Mouse (Mus musculus) heart, embryonic 11.5 days (tissue): ENCODE data around the gene Mtf1. TPM values are rescaled to one million over a fixed set of nuclear protein-coding genes. Genes with fewer than 3 reads are reported as not detected.

Experiments used
- ATAC-seq: fragments of 200-750 bp; cut with Nextera tagmentation; replicated peaks from 2 replicates; pipeline ENCODE4 v1.8.0; 2017; ENCODE audit warnings: moderate library complexity; ENCODE audit not compliant: insufficient number of reproducible peaks, low FRiP score, low TSS enrichment
- H3K27ac ChIP-seq: fragments of 300-500 bp; sonication (generic); 2 replicates; pipeline ENCODE4 v1.5.1; 2014; ENCODE audit warnings: mild to moderate bottlenecking, low read depth, low read length
- H3K27me3 ChIP-seq: fragments of 300-500 bp; sonication (generic); 2 replicates; pipeline ENCODE4 v1.6.1; 2014; ENCODE audit warnings: mild to moderate bottlenecking, low read length, mixed read lengths; ENCODE audit not compliant: control insufficient read depth, insufficient read depth
- H3K36me3 ChIP-seq: fragments of 300-500 bp; sonication (generic); 2 replicates; pipeline ENCODE4 v1.6.1; 2014; ENCODE audit warnings: mild to moderate bottlenecking, low read length, moderate library complexity, mixed read lengths; ENCODE audit not compliant: control insufficient read depth, insufficient read depth
- H3K4me1 ChIP-seq: fragments of 300-500 bp; sonication (generic); 2 replicates; pipeline ENCODE4 v1.6.1; 2014; ENCODE audit warnings: low read length; ENCODE audit not compliant: control insufficient read depth, insufficient read depth
- H3K4me2 ChIP-seq: fragments of 300-500 bp; sonication (generic); 2 replicates; pipeline ENCODE4 v1.6.1; 2014; ENCODE audit warnings: mild to moderate bottlenecking, moderate library complexity
- H3K4me3 ChIP-seq: fragments of 300-500 bp; sonication (generic); 2 replicates; pipeline ENCODE4 v1.5.1; 2014; ENCODE audit warnings: low read depth, low read length
- H3K9ac ChIP-seq: fragments of 300-500 bp; sonication (generic); 2 replicates; pipeline ENCODE4 v1.6.1; 2014; ENCODE audit warnings: mild to moderate bottlenecking, low read depth, low read length, moderate library complexity
- H3K9me3 ChIP-seq: fragments of 300-500 bp; sonication (generic); replicated peaks from 2 replicates; pipeline ENCODE4 v1.6.1; 2016; ENCODE audit warnings: low read length; ENCODE audit not compliant: control insufficient read depth
- WGBS: fragments of 180-500 bp; shearing (Covaris S2); extraction: QIAGEN DNeasy Blood & Tissue Kit; methylation state at CpG from one replicate; pipeline ENCODE4 v1.1.7; 2014; ENCODE audit not compliant: insufficient replicate concordance; 5-methylcytosine and 5-hydroxymethylcytosine counted together
- polyA plus RNA-seq: library from polyadenylated mRNA; unstranded; fragments of >200 nt; fragmentation: Nextera tagmentation; extraction: Ambion mirVana; gene quantifications from 2 replicates; pipeline ENCODE4 v1.2.1, GENCODE M21; 2014

Gene Mtf1
- polyA plus RNA-seq: 11.0 and 13.5 TPM in 2 replicates

DNA sequence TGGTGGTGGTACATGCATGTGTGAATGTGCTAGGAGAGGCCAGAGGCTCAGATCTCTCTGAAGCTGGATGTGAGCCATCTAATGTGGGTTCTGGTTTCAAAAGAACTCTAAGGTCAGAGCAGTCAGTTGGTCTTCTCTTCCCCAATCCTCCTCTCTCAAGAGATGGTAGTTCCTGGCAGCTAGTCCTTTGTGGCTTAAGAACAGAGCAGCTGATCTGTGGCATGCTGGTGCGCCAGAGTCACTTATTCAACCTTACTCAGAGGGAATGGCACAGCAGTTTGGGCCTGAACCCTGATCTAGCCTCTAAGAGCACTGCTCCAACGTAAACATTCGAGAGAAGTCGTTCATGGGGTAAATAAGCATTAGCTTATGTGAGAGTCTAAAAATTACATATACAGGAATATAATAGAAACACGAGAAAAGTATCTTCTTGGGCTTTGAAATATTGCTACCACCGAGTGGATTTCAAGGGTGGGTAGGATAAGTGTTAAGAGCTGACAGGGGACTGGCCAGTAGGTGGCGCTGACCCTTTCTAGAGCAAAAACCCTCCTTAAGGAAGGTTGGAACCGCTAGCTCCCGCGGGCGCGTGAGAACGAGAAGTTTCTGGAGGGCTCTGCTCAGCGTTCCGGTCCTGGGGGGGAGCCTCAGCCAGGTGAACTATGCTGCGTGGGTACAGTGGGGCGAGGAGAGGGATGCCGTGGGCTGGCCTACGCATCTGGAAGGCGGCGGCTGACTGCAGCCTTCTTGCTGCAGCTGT is at the start of gene Mtf1:
Gene Mtf1, plus strand, starts transcription at position 553 of the 757 bp plus-strand sequence.
- H3K4me3 ChIP-seq: peak within 1 kb of the TSS; percentile 75
- H3K27ac ChIP-seq: peak within 1 kb of the TSS; percentile 98
- WGBS: 3% methylated on average over 20 of the region's 21 CpGs
- no peaks in the 10 kb centered on the region for H3K9me3 ChIP-seq
- no peaks in the 10 kb centered on the region for H3K27me3 ChIP-seq
- peaks cover 7% of the 10 kb centered on the region; the same call in 1 of the 2 replicates for H3K36me3 ChIP-seq
- H3K4me2 ChIP-seq: peak within 1 kb of the TSS; percentile 85
- ATAC-seq: peak; percentile 79; the same call in 1 of the 2 replicates
- H3K9ac ChIP-seq: peak within 1 kb of the TSS; percentile 97
- peaks cover 5% of the 10 kb centered on the region; the same call in 1 of the 2 replicates for H3K4me1 ChIP-seq

DNA sequence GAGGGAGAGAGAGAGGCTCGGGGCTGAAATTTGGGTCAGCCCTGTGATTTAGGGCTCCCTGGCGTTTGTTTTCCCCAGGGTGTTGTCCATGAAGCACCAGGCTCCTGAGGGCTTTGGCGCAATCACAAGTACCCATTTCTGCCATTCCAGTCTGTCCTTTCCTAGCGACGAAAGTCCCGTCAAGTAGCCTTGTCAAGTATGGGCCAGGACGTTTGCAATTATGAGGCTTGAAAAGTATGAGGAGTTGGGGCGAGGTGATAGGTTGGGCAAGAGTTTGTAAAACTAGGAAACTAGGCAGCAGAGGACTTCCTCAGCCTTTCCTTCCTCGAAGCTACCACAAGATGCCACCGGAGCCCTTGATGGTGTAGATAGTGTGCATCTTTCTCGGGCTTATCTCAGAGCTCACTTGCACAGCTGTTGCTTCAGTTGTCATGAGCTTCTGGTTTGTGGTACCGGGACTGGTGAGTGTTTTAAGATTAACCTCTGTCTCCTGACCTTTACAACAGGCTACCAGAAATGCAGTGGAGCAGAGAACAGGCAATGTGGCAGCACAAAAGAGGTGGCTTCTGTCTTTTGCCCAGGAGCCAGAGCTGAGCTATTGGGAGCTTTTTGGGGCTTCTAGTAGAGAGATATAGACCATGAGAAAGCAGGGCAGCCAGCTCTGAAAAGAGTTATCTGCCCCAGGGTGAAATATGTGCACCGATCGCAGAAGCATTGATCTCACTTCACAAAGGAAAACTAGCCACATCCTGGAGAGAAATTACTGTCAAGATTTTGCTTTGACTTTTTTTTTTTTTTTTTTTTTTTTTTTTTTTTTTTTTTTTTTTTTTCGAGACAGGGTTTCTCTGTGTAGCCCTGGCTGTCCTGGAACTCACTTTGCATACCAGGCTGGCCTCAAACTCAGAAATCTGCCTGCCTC is 49.4 kb upstream of the Mtf1 start:
- Histone ChIP-seq H3K4me3 (peak overlapping the region; percentile 74), H3K27ac (no peak overlapping the region), H3K4me1 (peaks cover 17% of the 10 kb centered on the region), H3K9ac (peak overlapping the region; percentile 63), H3K27me3 (no peaks in the 10 kb centered on the region; the same call in 1 of the 2 replicates), H3K4me2 (peak overlapping the region; percentile 99), H3K9me3 (no peaks in the 10 kb centered on the region), H3K36me3 (no peaks in the 10 kb centered on the region)
- ATAC-seq: no peak
- WGBS: 11% methylated on average over 15 of the region's 15 CpGs

DNA sequence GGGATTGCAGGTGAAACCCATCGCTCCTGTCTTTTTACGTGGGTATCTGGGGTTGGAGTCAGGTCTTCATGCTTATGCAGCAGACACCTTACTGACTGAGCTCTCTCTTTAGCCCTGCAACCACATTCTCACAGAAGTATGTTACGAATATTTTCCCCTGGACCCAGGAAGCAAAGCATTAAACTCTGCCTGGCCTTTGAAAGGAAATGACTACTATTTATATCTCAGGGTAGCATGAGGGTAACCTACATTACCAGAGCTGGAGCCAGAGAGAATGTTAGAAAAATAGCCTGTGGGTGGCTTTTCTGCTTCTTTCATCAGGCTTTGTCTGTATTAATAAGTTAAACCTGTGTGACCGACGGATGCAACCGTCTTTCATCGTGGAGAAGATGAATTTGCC is 46.4 kb upstream of the Mtf1 start:
- H3K27ac ChIP-seq: no peak overlapping the region
- H3K4me3 ChIP-seq: no peak overlapping the region
- ATAC-seq: no peak
- peaks cover 19% of the 10 kb centered on the region for H3K4me1 ChIP-seq
- H3K36me3 ChIP-seq: no peaks in the 10 kb centered on the region
- no peak overlapping the region for H3K4me2 ChIP-seq
- H3K27me3 ChIP-seq: no peaks in the 10 kb centered on the region
- WGBS: 73% methylated on average over 7 of the region's 7 CpGs
- H3K9me3 ChIP-seq: no peaks in the 10 kb centered on the region
- H3K9ac ChIP-seq: no peak overlapping the region

DNA sequence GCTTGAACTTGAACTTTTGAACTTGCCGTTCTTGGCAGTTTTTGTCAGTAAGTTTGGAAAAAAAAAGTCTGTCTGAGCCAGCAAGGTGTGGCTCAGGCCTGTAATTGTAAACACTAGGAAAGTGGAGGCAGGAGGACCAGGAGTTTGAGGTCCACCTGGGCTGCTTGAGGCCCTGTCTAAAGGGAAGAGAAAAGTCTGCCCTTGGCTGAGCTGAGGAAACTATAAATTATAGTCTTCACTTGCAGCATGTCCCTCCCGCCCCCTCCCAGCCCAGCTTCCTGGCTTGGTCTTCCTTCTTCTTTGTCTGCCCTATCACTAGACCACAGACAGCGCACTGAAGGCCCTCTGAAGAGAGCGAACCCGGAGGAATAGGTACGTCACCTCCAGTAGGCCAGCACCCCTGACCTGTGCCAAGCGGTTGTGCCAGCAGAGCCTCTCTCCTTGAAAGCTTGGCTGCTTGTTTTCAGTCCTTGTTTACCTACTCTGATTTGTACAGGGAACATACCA is 42.5 kb upstream of the Mtf1 start:
- Histone ChIP-seq H3K4me3 (no peak overlapping the region), H3K36me3 (no peaks in the 10 kb centered on the region), H3K27me3 (no peaks in the 10 kb centered on the region), H3K4me2 (no peak overlapping the region), H3K9me3 (no peaks in the 10 kb centered on the region), H3K4me1 (peaks cover 9% of the 10 kb centered on the region), H3K9ac (no peak overlapping the region), H3K27ac (no peak overlapping the region)
- 70% methylated on average over 7 of the region's 7 CpGs for WGBS
- no peak for ATAC-seq

DNA sequence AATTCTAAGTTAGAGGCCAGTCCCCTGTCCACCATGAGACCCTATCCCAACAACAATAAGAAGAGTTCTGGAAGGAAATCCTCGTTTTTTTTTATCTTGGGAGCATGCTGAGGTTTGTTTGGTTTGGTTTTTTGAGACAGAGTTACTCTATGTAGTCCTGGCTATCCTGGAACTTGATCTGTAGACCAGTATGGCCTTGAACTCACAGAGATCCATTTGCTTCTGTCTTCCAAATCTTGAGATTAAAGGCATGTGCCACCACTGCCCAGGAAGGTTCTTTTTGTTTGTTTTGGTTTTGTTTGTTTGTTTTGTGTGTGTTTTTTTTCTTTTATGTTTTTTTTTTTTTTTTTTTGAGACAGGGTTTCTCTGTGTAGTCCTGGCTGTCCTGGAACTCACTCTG is 40.7 kb upstream of the Mtf1 start:
- no peaks in the 10 kb centered on the region for H3K9me3 ChIP-seq
- 43% methylated on average over 1 of the region's 1 CpGs for WGBS
- H3K27me3 ChIP-seq: no peaks in the 10 kb centered on the region
- no peak for ATAC-seq
- no peak overlapping the region for H3K27ac ChIP-seq
- H3K36me3 ChIP-seq: no peaks in the 10 kb centered on the region
- no peak overlapping the region for H3K4me3 ChIP-seq
- H3K4me1 ChIP-seq: peaks cover 8% of the 10 kb centered on the region
- H3K4me2 ChIP-seq: no peak overlapping the region
- H3K9ac ChIP-seq: no peak overlapping the region

DNA sequence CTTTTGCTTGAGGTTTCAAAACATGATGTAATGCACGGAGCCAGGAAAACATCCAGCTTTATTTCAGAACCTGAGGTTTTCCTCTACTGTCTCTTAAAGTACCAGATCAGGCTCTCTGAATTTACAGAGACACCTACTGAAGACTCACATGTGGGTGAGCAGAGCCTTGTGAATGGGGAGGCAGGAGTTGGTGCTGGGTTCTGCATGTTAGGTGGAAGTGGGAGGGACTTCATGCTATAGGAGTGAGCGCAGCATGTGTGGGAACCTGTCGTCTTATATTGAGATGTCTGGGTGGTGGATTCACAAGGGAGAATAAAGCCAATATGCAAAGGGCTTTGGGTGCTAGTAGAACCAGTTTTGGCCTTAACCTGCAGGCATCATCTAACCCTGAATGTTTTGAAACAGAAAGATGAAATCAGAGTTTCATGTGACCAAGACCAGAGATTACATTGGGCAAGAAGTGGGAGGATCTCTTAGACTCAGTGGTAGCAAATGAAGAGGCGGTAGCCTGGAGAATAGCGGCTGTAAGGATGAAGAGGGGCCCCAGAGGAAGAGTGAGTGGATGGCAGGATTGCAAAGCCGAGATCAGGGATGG is 38.9 kb upstream of the Mtf1 start:
- no peak overlapping the region for H3K4me2 ChIP-seq
- no peak overlapping the region for H3K4me3 ChIP-seq
- H3K9ac ChIP-seq: no peak overlapping the region
- no peaks in the 10 kb centered on the region for H3K27me3 ChIP-seq
- no peaks in the 10 kb centered on the region for H3K36me3 ChIP-seq
- no peaks in the 10 kb centered on the region for H3K9me3 ChIP-seq
- H3K4me1 ChIP-seq: peaks cover 14% of the 10 kb centered on the region
- 79% methylated on average over 6 of the region's 6 CpGs for WGBS
- no peak overlapping the region for H3K27ac ChIP-seq
- no peak for ATAC-seq

DNA sequence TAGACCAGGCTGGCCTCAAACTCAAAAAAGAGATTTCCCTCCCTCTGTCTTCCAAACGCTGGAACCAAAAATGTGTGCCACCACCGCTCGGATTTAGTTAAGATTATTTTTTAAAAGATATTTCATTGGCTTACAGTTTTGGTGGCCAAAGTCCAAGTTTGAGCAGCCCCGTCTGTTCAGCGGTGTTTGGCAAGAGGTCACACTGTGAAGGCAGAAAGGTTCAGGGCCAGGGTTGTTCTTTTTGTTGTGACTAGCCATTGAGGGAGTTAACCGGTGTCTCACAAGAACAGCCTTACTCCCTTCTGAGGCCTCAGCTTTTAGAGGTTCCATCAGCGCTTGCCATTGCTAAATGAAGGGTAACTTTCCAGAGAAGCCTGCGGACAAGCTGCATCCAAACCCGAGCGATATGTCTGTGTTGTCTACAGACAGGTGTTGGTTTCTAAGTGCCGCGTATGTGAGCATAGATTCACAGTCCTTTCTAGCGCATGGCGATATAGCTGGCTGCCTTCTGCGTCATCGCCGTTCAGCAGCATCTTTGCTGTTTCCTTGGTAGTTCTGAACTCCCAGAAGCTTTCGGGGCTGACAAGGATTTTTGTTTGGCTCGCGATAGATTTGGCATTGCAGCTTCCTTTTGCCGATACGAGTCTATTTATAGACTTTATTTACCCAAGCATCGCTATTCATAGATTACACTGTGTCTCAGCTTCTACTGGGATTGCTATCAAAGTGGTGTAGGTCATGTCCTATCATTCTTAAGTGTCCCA is 35.9 kb upstream of the Mtf1 start:
- 74% methylated on average over 23 of the region's 23 CpGs for WGBS

DNA sequence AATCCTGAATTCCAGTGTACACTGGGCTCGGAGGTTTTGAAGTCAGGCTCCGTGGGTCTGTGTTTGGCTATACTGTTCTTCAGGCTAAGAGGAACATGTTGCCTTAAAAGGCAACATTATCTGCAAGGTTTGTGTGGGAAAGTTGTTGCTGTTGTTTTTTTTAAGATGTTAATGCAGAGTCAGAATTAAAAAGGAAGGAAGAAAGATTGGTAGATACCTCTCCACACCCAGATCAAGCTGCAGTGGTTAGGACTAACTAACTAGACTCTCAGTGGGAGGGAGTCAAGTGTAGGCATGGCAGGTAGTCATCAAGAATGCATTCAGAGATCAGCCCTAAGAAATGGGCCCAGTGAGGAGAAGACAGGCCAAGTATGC is 35.4 kb upstream of the Mtf1 start:
- WGBS: 54% methylated on average over 2 of the region's 2 CpGs
- H3K4me1 ChIP-seq: peaks cover 12% of the 10 kb centered on the region

More for the DNA sequence above, 35.9 kb upstream of the Mtf1 start:
- Histone ChIP-seq H3K9ac (no peak overlapping the region), H3K27ac (no peak overlapping the region), H3K27me3 (no peaks in the 10 kb centered on the region), H3K4me2 (no peak overlapping the region), H3K4me3 (no peak overlapping the region), H3K4me1 (peaks cover 12% of the 10 kb centered on the region), H3K9me3 (no peaks in the 10 kb centered on the region), H3K36me3 (no peaks in the 10 kb centered on the region)
- no peak for ATAC-seq

More for the DNA sequence above, 35.4 kb upstream of the Mtf1 start:
- ATAC-seq: no peak
- Histone ChIP-seq H3K9ac (no peak overlapping the region), H3K27me3 (no peaks in the 10 kb centered on the region), H3K4me3 (no peak overlapping the region), H3K36me3 (no peaks in the 10 kb centered on the region), H3K4me2 (no peak overlapping the region), H3K27ac (no peak overlapping the region), H3K9me3 (no peaks in the 10 kb centered on the region)
